Mouse (Mus musculus): ENCODE measurements around the gene Sox18. TPM values are rescaled to one million over a fixed set of nuclear protein-coding genes. Genes with fewer than 3 reads are reported as not detected.

Sox18 gene
- not detected for polyA plus RNA-seq (2017; shearing (Covaris generic))

DNA sequence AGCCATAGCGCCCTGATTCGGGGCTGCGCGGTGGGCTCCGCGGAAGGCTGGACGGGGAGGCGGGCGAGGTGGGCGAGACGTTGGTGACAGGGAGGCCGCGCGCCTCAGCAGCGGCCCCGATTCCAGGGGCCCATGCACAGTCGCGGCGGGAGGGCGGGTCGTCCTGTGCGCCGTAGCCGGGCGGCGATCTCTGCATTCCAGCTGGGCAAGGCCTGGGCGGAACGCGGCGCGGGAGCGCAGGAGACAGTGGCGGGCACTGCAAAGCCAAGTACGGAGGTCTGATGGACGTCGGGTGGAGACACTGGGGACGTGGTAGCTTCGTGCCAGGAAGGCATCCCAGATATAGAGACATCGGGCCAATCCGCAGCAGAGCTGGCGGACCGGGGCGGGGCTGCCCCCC is at the start of gene Sox18:
Gene Sox18 (minus strand): TSS at position 315 of the 400 bp plus-strand sequence.
- no peak for ATAC-seq

DNA sequence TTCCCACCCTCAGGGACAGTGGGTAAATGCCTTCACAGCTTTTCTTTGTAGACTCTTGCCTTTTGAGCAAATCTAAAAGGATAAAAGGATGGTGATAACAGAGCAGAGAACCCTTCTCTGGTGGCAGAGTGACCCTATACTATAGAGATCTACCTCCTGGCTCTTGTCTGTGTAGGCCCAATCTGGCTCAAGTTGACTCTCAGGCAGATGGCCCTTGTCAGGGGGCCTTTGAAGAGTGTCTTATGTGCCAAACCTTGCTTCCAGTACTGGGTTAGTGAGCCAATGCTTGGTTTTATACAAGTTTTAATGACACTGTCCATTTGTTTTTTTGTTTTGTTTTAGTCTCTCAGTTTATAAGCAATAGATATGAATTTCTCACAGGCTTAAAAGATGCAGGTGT is 49.8 kb upstream of the Sox18 start:
- no peak for ATAC-seq

DNA sequence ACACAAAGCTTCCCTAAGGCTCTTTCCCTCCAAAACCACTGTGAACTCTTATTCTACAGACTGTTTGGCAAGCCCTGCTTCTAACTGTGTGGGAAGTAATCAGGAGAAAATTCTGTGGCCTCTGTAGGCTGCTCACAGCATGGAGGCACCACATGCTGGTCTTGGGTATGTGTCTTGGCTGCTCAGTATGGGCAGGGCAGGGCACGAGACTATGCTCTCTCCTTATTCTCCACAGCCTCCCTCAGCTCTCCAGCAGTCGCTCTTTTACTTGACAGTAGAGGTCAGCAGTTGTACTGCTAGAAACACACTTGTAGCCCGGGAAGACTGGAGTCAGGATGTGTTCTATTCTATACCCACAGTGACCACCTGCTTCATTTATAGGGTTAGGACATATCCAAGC is 48.6 kb upstream of the Sox18 start:
- ATAC-seq: no peak

GRCm38 (mm10) chr2:181716991-181717390 is 45.6 kb upstream of the Sox18 start:
- no peak for ATAC-seq

GRCm38 (mm10) chr2:181715382-181715781 is 43.9 kb upstream of the Sox18 start:
- ATAC-seq: no peak

- no peak for ATAC-seq
These were observed 43.5 kb upstream of the Sox18 start, which contains the start of gene Oprl1 for GRCm38 (mm10) chr2:181714903-181715326. Gene Oprl1 (plus strand): TSS chr2:181715016.

DNA sequence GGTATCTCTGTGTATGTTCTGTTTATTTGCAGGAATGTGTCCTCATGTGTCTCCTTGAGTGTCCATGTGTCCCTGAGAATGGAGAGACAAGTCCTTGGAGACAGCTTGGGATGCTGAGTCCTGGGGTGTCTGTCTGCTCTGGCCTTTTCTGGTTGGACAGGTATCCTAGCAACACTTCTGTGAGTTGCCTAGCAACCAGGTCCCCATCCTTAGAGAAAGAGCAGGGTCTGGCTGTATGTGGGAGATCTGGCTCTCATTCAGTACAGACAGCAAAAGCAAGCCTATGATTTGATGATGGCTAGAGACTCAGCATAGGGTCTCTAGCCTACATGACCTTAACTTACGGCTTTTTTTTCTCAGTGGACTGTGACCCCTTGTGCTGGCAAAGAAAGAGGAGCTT is 42.3 kb upstream of the Sox18 start:
- ATAC-seq: no peak

- ATAC-seq: peak; percentile 68
These were observed 35.2 kb upstream of the Sox18 start for GRCm38 (mm10) chr2:181706668-181707067.

DNA sequence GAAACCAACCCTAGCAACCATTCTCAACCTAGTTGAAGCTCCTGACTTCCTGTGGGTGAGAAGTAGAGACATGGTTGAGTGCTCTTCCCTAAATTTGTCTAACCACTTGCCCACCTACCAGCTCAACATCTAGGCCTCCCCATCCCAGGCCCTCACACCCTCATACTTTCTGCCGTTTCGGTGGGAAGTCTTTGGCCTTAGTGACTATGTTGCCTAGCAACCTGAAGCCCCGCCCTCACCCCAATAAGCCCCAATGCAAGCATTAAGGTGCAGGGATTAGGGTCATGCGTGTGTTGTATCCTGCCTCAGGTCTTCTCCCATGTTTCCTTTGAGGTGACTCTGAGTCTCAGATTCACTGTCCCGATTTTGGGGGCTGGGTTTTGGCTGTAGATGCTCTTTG is 26.8 kb upstream of the Sox18 start, which contains the start of gene Lkaaear1:
Gene Lkaaear1 (minus strand): TSS at position 202 of the 400 bp plus-strand sequence.
- no peak for ATAC-seq

DNA sequence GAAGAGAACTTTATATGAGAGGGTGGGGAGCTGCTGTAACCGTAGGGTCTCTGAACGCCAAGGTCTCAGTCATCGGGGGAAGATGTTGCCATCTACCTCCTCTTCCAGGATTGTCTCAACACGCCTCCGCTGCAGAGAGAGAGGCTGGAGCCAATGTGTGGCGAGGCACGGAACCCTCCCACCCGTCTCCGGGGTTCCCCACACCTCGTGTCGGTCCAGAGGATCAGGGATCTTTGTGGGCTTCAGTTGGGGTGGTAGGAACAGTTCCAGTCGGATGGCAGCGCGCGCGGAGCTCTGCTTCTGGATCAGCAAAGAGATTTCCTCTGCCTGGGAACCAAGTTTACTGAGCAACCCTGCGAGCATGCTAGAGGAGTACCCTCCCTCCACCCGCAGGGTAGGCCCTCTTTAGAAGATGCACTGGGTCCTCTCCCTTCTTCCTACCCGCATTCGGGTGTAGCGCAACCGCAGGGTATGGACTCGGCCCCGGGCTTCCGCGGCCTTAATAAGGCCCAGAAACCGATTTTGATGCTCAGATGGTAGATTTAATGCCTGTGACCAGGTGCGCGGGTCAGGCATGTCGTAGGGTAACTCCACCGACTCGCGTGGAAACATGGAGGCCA is 25.5 kb upstream of the Sox18 start:
- ATAC-seq: no peak

- ATAC-seq: no peak
These were observed 24.3 kb upstream of the Sox18 start for GRCm38 (mm10) chr2:181695776-181696175.

- ATAC-seq: no peak
These were observed 23.1 kb upstream of the Sox18 start for GRCm38 (mm10) chr2:181694581-181694980.

DNA sequence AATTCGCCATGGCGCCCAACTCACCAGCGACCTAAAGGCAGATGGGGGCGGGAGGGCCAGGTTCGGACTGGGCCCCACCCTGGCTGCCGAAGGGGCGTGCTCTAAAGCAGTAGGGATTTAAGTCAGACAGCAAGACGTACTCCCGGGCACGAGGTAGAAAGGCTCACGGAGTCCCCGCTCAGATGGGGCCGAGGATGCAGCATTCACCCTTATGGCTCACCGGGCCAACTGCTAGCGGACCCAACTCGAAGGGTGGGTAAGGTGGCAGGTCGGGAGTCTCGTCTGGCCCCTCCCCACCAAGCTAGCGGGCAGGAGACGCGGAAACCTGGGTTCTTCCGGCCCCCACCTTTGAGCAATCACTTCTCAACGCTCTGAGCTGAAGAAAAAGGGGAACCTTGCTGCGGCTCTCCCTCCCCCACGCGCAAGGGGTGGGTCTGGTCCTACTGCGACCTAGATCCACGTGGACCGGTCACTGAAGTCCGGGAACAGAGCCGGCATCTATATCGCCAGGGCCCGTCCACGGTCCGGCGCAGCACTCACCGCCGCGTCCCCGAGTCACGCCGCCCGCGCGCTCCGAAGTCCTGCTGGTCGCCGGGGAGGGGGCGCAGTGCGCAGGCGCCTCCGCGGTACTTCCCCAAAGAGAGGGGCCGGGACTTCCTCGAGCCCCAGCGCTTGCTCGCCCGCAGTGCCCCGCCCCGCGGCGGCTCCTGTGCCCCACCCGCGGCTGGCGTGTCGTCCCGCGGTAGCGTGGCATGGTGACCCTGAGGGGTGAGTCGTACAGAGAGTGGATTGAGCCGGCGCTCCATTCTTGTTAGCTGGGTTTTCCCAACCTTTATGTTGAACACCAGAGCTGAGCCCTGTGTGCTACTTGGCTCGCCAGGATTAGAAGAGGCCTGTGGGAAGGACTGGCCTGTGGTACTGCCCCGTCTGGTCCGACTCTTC is 22.2 kb upstream of the Sox18 start, which contains the start of gene Rgs19:
Gene Rgs19 (minus strand): TSS at position 639 of the 942 bp plus-strand sequence.
- peak; percentile 86 for ATAC-seq

GRCm38 (mm10) chr2:181692304-181692703 is 20.9 kb upstream of the Sox18 start:
- ATAC-seq: no peak

DNA sequence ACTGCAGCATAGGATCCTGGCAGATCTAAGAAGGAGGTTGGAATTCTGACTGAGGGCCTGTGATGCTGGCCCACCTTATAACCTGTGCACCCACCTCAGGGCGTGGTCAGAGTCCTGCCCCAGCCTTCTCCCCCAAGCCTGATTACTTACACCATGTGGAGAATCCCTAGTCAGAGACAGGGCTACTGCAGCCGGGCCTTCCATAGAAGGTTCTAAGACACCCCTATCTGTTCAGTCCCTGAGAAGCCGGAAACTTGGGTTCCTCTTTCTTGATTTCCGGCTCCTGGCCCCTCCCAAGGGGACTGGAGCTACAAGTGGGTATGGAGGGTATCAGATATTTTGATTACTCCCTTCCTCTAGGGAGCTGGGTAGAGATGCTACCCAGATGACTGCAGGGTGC is 20.1 kb upstream of the Sox18 start:
- ATAC-seq: peak; percentile 30

DNA sequence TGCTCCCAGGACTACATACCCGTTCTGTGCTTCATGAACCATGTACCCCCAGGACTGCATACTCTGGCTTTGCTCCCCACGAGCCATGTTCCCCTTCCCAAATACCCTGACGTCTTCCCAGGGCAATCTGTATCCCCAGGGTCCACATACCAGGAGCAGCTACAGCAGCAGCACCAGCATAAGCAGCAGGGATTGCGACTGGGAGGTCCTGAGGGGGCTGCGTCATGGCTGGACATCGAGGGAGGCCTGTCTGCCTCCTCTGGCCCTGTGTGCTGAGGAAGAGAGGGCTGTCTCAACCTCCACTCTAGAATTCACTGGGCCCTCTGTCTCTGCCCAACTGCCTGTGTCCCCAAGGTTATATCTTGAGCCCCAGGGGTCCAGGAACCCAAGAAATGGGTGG is 19.6 kb upstream of the Sox18 start:
- no peak for ATAC-seq

GRCm38 (mm10) chr2:181689466-181690160 is 18.2 kb upstream of the Sox18 start:
- no peak for ATAC-seq

DNA sequence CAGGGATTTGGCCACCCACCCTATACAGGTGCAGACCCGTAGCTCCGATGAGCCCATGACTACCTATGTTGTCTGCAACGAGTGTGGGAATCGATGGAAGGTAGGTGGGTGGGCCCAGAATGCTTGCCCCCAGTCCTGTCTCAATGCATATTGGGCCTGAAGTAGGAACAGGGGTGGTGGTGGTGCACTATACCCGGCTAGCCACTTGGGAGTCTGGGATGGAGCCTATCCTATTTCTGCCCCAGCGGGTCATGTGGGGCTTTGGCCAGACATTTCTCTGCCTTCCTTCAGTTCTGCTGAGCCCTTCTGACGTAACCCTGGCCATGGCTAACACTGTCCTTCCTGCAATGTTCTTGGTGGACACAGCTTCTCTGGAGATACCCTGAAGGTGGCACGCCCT is 16.1 kb upstream of the Sox18 start:
- ATAC-seq: no peak

DNA sequence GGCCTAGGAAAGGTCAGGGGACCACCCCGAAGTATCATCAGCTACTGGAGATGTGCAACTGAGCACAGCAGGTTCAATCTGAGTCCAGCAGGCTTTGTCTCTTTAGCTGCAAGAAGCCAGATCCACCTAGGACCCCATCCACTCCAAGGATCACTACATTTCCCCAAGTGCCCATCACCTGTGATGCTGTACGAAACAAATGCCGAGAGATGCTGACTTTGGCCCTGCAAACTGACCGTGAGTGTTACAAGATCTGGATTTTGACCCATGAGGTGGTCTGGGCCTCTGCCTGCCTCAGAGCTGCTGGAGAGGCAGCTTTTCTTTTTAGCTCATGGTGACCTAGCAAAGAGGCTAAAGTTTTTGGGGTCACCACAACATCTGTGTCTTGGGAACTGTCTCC is 14.2 kb upstream of the Sox18 start:
- no peak for ATAC-seq

DNA sequence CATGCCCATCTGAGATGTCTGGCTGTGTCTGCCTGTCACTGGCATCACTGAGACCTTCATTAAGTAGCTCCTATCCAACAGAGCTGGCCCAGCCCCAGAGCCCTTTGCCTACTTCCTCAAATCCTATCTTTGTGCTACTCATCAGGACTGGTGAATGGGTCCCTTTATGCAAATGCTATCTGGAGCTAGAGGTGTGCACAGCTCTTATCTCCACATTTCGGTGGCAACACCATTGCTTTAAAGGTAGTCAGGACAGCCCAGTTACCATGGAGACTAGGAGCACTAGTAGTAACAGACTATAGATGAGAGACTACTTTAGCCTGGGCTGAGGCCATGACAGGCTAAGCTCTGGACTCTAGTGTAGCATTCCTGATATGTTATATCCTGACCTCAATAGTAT is 13.3 kb upstream of the Sox18 start:
- no peak for ATAC-seq

DNA sequence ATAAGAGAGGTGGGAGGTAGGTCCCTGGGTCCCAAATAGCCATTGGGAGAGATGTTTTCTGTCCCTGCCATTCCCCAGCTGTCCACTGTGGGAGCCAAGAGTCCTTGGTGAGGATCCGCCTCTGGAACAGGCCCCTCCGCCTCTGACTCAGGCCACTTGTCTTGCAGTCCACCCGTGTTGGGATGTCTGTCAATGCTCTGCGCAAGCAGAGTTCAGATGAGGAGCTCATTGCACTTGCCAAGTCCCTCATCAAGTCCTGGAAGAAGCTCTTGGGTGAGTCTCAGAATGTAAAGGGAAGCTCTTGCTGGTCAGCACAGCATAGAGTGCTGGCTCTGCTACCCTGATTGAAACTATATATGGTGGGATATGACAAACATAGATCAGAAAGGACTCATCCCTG is 11.9 kb upstream of the Sox18 start:
- no peak for ATAC-seq

GRCm38 (mm10) chr2:181681978-181682377 is 10.5 kb upstream of the Sox18 start:
- no peak for ATAC-seq

DNA sequence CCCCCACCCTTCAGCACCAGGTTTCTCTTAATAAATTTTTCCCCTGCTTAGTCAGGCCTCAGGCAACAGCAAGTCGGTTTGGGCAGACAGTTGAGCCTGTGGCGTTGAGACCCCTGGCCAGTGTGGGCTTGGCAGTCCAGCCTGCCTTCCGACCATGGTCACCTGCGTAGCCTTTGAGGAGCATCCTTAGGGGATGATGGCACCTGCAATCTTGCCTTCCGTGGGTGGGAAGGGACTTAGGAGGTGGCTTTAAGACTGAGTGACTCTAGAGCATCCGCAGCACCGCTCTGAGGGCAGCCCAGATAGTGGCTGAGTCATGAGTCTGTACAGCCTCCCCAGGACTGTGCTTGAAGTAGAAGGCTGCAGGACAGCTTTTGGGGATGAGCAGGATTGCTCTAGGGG is 9.3 kb upstream of the Sox18 start:
- ATAC-seq: peak; percentile 51

Measured in inflammation-experienced regulatory T-cells, adult 6 months (primary cell).